Mouse (Mus musculus) liver, embryonic 15.5 days (tissue): ENCODE data around the gene Cfdp1. TPM values are rescaled to one million over a fixed set of nuclear protein-coding genes. Genes with fewer than 3 reads are reported as not detected.

Source experiments
- ATAC-seq: fragments of 200-750 bp; cut with Nextera tagmentation; 2 replicates; pipeline ENCODE4 v1.8.0; 2017; ENCODE audit warnings: moderate number of reproducible peaks, mild to moderate bottlenecking, moderate library complexity; ENCODE audit not compliant: insufficient read depth
- H3K27ac ChIP-seq: fragments of 300-500 bp; sonication (generic); replicated peaks from 2 replicates; pipeline ENCODE4 v1.5.1; 2015; ENCODE audit warnings: mild to moderate bottlenecking, inconsistent platforms
- H3K27me3 ChIP-seq: fragments of 300-500 bp; sonication (generic); 2 replicates; pipeline ENCODE4 v1.6.1; 2015; ENCODE audit warnings: mild to moderate bottlenecking, inconsistent platforms
- H3K36me3 ChIP-seq: fragments of 300-500 bp; sonication (generic); replicated peaks from 2 replicates; pipeline ENCODE4 v1.6.1; 2015; ENCODE audit warnings: moderate library complexity, mild to moderate bottlenecking, inconsistent platforms
- H3K4me1 ChIP-seq: fragments of 300-500 bp; sonication (generic); replicated peaks from 2 replicates; pipeline ENCODE4 v1.6.1; 2015; ENCODE audit warnings: inconsistent platforms
- H3K4me2 ChIP-seq: fragments of 300-500 bp; sonication (generic); 2 replicates; pipeline ENCODE4 v1.6.1; 2015; ENCODE audit warnings: moderate library complexity, mild to moderate bottlenecking, inconsistent platforms
- H3K4me3 ChIP-seq: fragments of 300-500 bp; sonication (generic); replicated peaks from 2 replicates; pipeline ENCODE4 v1.5.1; 2015; ENCODE audit warnings: mild to moderate bottlenecking, inconsistent platforms
- H3K9ac ChIP-seq: fragments of 300-500 bp; sonication (generic); 2 replicates; pipeline ENCODE4 v1.6.1; 2015; ENCODE audit warnings: moderate library complexity, mild to moderate bottlenecking, inconsistent platforms
- H3K9me3 ChIP-seq: fragments of 300-500 bp; sonication (generic); replicated peaks from 2 replicates; pipeline ENCODE4 v1.6.1; 2016; ENCODE audit warnings: inconsistent platforms
- WGBS: fragments of 180-500 bp; shearing (Covaris S2); methylation state at CpG from one replicate; pipeline ENCODE4 v1.1.7; 2015; ENCODE audit warnings: mixed read lengths; ENCODE audit not compliant: insufficient replicate concordance; 5-methylcytosine and 5-hydroxymethylcytosine counted together
- polyA plus RNA-seq: library from polyadenylated mRNA; unstranded; fragments of >200 nt; fragmentation: Nextera tagmentation; extraction: Ambion mirVana; gene quantifications from 2 replicates; pipeline ENCODE4 v1.2.1, GENCODE M21; 2015

Cfdp1 gene
- polyA plus RNA-seq, 1 experiment from 2014 or later = 72.5 TPM

- Histone ChIP-seq H3K27me3 (peaks cover 80% of the 10 kb centered on the region), H3K4me1 (peaks cover 75% of the 10 kb centered on the region), H3K27ac (peak overlapping the region; percentile 68), H3K9me3 (no peaks in the 10 kb centered on the region), H3K9ac (no peak overlapping the region), H3K4me2 (peak overlapping the region; percentile 16), H3K4me3 (no peak overlapping the region), H3K36me3 (no peaks in the 10 kb centered on the region)
- 51% methylated on average over 7 of the region's 7 CpGs for WGBS
- peak; percentile 27; the same call in 1 of the 2 replicates for ATAC-seq
These were observed 124.6 kb downstream of the Cfdp1 start for GRCm38 (mm10) chr8:111729233-111730170.

- Histone ChIP-seq H3K36me3 (no peaks in the 10 kb centered on the region), H3K9ac (no peak overlapping the region), H3K9me3 (no peaks in the 10 kb centered on the region), H3K4me1 (peaks cover 69% of the 10 kb centered on the region), H3K4me3 (no peak overlapping the region), H3K27me3 (peaks cover 78% of the 10 kb centered on the region), H3K27ac (no peak overlapping the region), H3K4me2 (no peak overlapping the region)
- 59% methylated on average over 5 of the region's 5 CpGs for WGBS
- no peak for ATAC-seq
These were observed 125.6 kb downstream of the Cfdp1 start for GRCm38 (mm10) chr8:111728481-111728880.

GRCm38 (mm10) chr8:111727553-111727952 is 126.5 kb downstream of the Cfdp1 start:
- peaks cover 60% of the 10 kb centered on the region for H3K4me1 ChIP-seq
- ATAC-seq = no peak
- no peak overlapping the region for H3K27ac ChIP-seq
- WGBS = 47% methylated on average over 4 of the region's 4 CpGs
- H3K27me3 ChIP-seq = peaks cover 69% of the 10 kb centered on the region
- H3K9me3 ChIP-seq = no peaks in the 10 kb centered on the region
- H3K36me3 ChIP-seq = no peaks in the 10 kb centered on the region
- no peak overlapping the region for H3K4me2 ChIP-seq
- no peak overlapping the region for H3K4me3 ChIP-seq
- no peak overlapping the region for H3K9ac ChIP-seq

DNA sequence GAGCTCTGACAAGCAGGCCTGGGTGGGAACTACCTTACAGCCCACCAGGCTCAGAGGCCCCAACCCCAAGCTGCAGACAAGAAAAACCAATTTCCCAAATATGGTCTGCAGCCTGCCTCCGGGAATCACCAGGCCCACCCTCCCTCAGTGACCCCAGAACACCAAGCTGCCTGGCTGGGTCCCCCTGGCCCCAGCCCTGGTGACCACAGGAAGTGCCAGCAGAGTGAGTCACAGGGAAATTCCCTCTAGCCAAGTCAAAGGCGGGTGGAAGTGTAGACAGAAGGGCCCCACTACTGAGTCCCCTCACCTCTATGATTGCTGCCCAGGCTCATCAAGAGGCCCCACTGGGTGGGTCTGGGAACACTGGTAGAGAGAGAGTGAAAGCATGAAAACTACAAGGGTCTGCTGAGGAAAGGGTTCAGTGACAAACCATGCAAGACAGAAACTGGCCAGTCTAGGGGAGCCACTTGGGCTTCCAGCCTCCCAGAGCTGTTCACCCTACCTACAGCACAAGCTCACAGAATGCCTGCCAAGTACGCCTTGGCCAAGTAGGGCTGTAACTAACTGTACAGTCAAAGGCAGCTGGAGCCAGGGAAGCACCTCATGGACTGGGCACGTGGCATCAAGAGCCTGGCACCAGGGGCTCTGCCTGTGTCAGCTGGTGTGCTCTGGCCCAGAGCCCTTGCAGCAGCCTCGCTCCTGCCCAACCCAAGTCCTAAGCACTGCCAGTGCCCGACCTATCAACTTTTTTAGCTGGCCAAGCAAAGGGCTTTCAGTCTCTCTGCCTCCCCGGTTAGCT is 127.8 kb downstream of the Cfdp1 start:
- H3K4me2 ChIP-seq = no peak overlapping the region
- peak overlapping the region; percentile 31; the same call in 1 of the 2 replicates for H3K27ac ChIP-seq
- no peaks in the 10 kb centered on the region for H3K9me3 ChIP-seq
- H3K4me3 ChIP-seq = no peak overlapping the region
- ATAC-seq = 0 out of 2 replicates have a peak, but pooled peaks have one; percentile 11
- H3K36me3 ChIP-seq = no peaks in the 10 kb centered on the region
- H3K27me3 ChIP-seq = peaks cover 57% of the 10 kb centered on the region
- peaks cover 48% of the 10 kb centered on the region for H3K4me1 ChIP-seq
- H3K9ac ChIP-seq = no peak overlapping the region
- WGBS = 39% methylated on average over 7 of the region's 7 CpGs

DNA sequence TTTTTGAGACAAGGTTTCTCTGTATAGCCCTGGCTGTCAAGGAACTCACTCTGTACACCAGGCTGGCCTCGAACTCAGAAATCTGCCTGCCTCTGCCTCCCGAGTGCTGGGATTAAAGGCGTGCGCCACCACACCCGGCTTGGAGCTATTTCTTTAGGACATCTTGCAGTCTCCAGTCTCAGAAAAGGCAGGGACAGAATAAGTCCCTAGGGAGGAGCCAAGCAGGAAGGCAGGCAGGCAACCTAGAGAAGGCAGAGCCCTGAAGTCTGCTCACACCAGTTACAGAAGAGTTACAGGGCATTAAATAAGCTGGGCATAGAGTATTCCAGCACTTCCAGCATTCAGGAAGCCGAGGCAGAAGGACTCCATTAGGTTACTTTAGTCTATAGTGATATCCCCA is 128.8 kb downstream of the Cfdp1 start:
- ATAC-seq = no peak
- Histone ChIP-seq H3K4me2 (no peak overlapping the region), H3K27ac (no peak overlapping the region), H3K4me1 (peaks cover 40% of the 10 kb centered on the region), H3K4me3 (no peak overlapping the region), H3K9me3 (no peaks in the 10 kb centered on the region), H3K36me3 (0 out of 2 replicates have a peak, but pooled peaks cover 4% of the 10 kb centered on the region), H3K27me3 (peaks cover 47% of the 10 kb centered on the region), H3K9ac (no peak overlapping the region)
- WGBS = 68% methylated on average over 6 of the region's 6 CpGs

GRCm38 (mm10) chr8:111720115-111720544 is 134.0 kb downstream of the Cfdp1 start:
- peaks cover 22% of the 10 kb centered on the region; the same call in 1 of the 2 replicates for H3K27me3 ChIP-seq
- no peaks in the 10 kb centered on the region for H3K9me3 ChIP-seq
- no peak overlapping the region for H3K4me3 ChIP-seq
- H3K4me1 ChIP-seq = peaks cover 27% of the 10 kb centered on the region
- H3K4me2 ChIP-seq = no peak overlapping the region
- no peak overlapping the region for H3K9ac ChIP-seq
- 28% methylated on average over 4 of the region's 4 CpGs for WGBS
- no peak overlapping the region for H3K27ac ChIP-seq
- no peak for ATAC-seq
- H3K36me3 ChIP-seq = peaks cover 13% of the 10 kb centered on the region; the same call in 1 of the 2 replicates

DNA sequence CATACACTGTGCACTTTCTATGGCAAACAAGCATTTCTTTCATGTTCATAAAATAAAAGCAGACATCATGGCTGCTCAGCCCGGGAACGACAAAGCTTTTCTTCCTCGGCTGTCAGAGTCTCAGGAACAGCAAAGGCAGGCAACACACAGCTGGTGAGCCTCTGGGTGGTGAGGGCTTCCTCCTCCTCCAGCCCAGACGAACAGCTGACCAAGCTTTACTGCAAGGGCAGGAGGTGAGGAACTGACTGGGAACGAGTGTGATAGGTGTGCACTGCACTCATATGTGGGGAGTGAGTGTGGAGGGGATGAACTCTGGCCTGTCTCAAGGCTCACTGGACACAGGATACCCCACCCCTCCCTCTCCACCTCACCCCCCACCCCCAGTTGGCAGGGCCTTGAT is 135.2 kb downstream of the Cfdp1 start:
- H3K4me3 ChIP-seq = no peak overlapping the region
- no peak for ATAC-seq
- H3K36me3 ChIP-seq = peaks cover 17% of the 10 kb centered on the region; the same call in 1 of the 2 replicates
- H3K9ac ChIP-seq = no peak overlapping the region
- 46% methylated on average over 5 of the region's 5 CpGs for WGBS
- H3K9me3 ChIP-seq = no peaks in the 10 kb centered on the region
- peaks cover 27% of the 10 kb centered on the region for H3K4me1 ChIP-seq
- H3K27me3 ChIP-seq = 0 out of 2 replicates have a peak, but pooled peaks cover 10% of the 10 kb centered on the region
- no peak overlapping the region for H3K4me2 ChIP-seq
- H3K27ac ChIP-seq = no peak overlapping the region

Other genes with a start within 250 kb of the Cfdp1 start
- 0.22 and 0.31 TPM in 2 replicates for gene Ldhd, start 223.9 kb downstream of the Cfdp1 start, polyA plus RNA-seq
- 4.0 and 4.9 TPM in 2 replicates for gene Zfp1, start 210.9 kb downstream of the Cfdp1 start, polyA plus RNA-seq
- 3.0 and 32.8 TPM in 2 replicates for gene Ctrb1, start 163.3 kb downstream of the Cfdp1 start, polyA plus RNA-seq
- gene Bcar1, start 110.5 kb downstream of the Cfdp1 start, polyA plus RNA-seq = 7.8 and 10.2 TPM in 2 replicates
- 3.6 and 4.4 TPM in 2 replicates for gene Tmem170, start 22.5 kb upstream of the Cfdp1 start, polyA plus RNA-seq
- gene Chst5, start 56.2 kb upstream of the Cfdp1 start, polyA plus RNA-seq = 0.05 and 0.14 TPM in 2 replicates
- 1.9 and 2.1 TPM in 2 replicates for gene Tmem231, start 79.6 kb upstream of the Cfdp1 start, polyA plus RNA-seq
- gene Gabarapl2, start 86.4 kb upstream of the Cfdp1 start, polyA plus RNA-seq = 182 and 198 TPM in 2 replicates
- 2.8 and 3.7 TPM in 2 replicates for gene Adat1, start 138.0 kb upstream of the Cfdp1 start, polyA plus RNA-seq
- 75.9 and 78.4 TPM in 2 replicates for gene Kars, start 157.0 kb upstream of the Cfdp1 start, polyA plus RNA-seq
- 5.9 and 6.0 TPM in 2 replicates for gene Terf2ip, start 157.1 kb upstream of the Cfdp1 start, polyA plus RNA-seq
- 0.14 and 0.31 TPM in 2 replicates for gene Gm6793, start 160.7 kb upstream of the Cfdp1 start, polyA plus RNA-seq